Mouse (Mus musculus): ENCODE results near the gene Gjc2. TPM values are rescaled to one million over a fixed set of nuclear protein-coding genes. Genes with fewer than 3 reads are reported as not detected.

Gjc2 gene
- polyA plus RNA-seq, 1 experiment from 2014 or later: 2.4 TPM

DNA sequence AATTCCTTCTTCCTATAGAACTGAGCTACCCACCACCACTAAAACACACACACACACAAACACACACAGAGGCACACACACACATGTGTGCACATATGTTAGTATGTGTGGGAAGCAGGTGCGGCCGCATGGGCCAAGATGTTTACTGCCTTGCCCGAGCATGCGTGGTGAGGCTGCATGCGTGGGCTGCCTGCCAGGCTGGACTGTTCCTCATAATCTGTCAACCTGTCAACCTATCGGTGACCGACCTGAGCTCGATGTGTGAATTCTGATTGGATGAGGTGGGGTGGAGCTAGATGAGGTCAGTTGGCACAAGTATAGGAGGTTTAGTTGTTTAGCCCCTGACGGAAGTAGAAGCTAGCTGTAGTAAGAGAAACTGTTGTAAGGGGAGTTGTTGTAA lies 52.2 kb downstream of the Gjc2 start:
- WGBS: 65% methylated on average over 9 of the region's 9 CpGs
- no peaks in the 10 kb centered on the region for H3K9me3 ChIP-seq (ENCODE audit: control insufficient read depth, low read length)
- TF ChIP-seq CTCF (IDR thresholded peaks at IDR 0.05; ENCODE audit: low read depth) (no peak), EP300 (optimal IDR thresholded peaks at IDR 0.05) (no peak)
- H3K9ac ChIP-seq (ENCODE audit: low read length): no peak overlapping the region
- no peak overlapping the region for H3K4me3 ChIP-seq (ENCODE audit: low read depth, low read length)
- H3K4me1 ChIP-seq (replicated peaks; ENCODE audit: control insufficient read depth, insufficient read depth): no peaks in the 10 kb centered on the region
- no peak overlapping the region for H3K27ac ChIP-seq (replicated peaks)
- H3K36me3 ChIP-seq (ENCODE audit: control insufficient read depth, insufficient read depth, low read length): no peaks in the 10 kb centered on the region
- no peak overlapping the region for H3K4me2 ChIP-seq (replicated peaks; ENCODE audit: low read depth)
- DNase-seq (ENCODE audit: low spot score) (peak; percentile 51), ATAC-seq (ENCODE audit: low FRiP score, low TSS enrichment) (no peak)
- H3K27me3 ChIP-seq (ENCODE audit: control insufficient read depth, insufficient read depth, low read length): peaks cover 8% of the 10 kb centered on the region; the same call in 1 of the 2 replicates

Other genes with a start within 250 kb of the Gjc2 start
- gene Rnf187, start 244.3 kb downstream of the Gjc2 start, polyA plus RNA-seq (2015; fragmentation: Nextera tagmentation; extraction: Ambion mirVana): 136 and 140 TPM in 2 replicates
- 7.5 and 8.9 TPM in 2 replicates for gene Hist3h2ba, start 234.3 kb downstream of the Gjc2 start, polyA plus RNA-seq (2015; fragmentation: Nextera tagmentation; extraction: Ambion mirVana)
- gene Hist3h2a, start 228.5 kb downstream of the Gjc2 start, polyA plus RNA-seq (2015; fragmentation: Nextera tagmentation; extraction: Ambion mirVana): 18.7 and 19.1 TPM in 2 replicates
- gene Trim17, start 228.5 kb downstream of the Gjc2 start, polyA plus RNA-seq (2015; fragmentation: Nextera tagmentation; extraction: Ambion mirVana): 0.05 and 0.08 TPM in 2 replicates
- 9.9 and 11.0 TPM in 2 replicates for gene Trim11, start 205.1 kb downstream of the Gjc2 start, polyA plus RNA-seq (2015; fragmentation: Nextera tagmentation; extraction: Ambion mirVana)
- 0.24 and 0.28 TPM in 2 replicates for gene Obscn, start 46.8 kb downstream of the Gjc2 start, polyA plus RNA-seq (2015; fragmentation: Nextera tagmentation; extraction: Ambion mirVana)
- 5.5 and 5.9 TPM in 2 replicates for gene Iba57, start 19.5 kb downstream of the Gjc2 start, polyA plus RNA-seq (2015; fragmentation: Nextera tagmentation; extraction: Ambion mirVana)
- 176 and 182 TPM in 2 replicates for gene Guk1, start 9.0 kb upstream of the Gjc2 start, polyA plus RNA-seq (2015; fragmentation: Nextera tagmentation; extraction: Ambion mirVana)
- gene Mrpl55, start 19.3 kb upstream of the Gjc2 start, polyA plus RNA-seq (2015; fragmentation: Nextera tagmentation; extraction: Ambion mirVana): 90.3 and 90.9 TPM in 2 replicates
- 21.3 and 21.5 TPM in 2 replicates for gene 2310033P09Rik, start 25.1 kb upstream of the Gjc2 start, polyA plus RNA-seq (2015; fragmentation: Nextera tagmentation; extraction: Ambion mirVana)
- gene Arf1, start 45.1 kb upstream of the Gjc2 start, polyA plus RNA-seq (2015; fragmentation: Nextera tagmentation; extraction: Ambion mirVana): 536 and 549 TPM in 2 replicates
- gene Wnt3a, start 107.5 kb upstream of the Gjc2 start, polyA plus RNA-seq (2015; fragmentation: Nextera tagmentation; extraction: Ambion mirVana): 2.0 and 2.5 TPM in 2 replicates
- 2.3 and 2.8 TPM in 2 replicates for gene Wnt9a, start 123.7 kb upstream of the Gjc2 start, polyA plus RNA-seq (2015; fragmentation: Nextera tagmentation; extraction: Ambion mirVana)
- gene Prss38, start 192.4 kb upstream of the Gjc2 start, polyA plus RNA-seq (2015; fragmentation: Nextera tagmentation; extraction: Ambion mirVana): 0.07 TPM in 1 of 2 replicates, not detected in the other